Mouse (Mus musculus) thymus, adult 2 months (tissue): ENCODE data around the gene Klhdc2. TPM values are rescaled to one million over a fixed set of nuclear protein-coding genes. Genes with fewer than 3 reads are reported as not detected.

ENCODE experiments used
- DNase-seq: peaks from one replicate; pipeline ENCODE4 v3.0.0; 2021
- H3K27ac ChIP-seq: fragments of 200-500 bp; 2 replicates; pipeline ENCODE4 v1.5.1; 2012; ENCODE audit warnings: low read length, control low read depth; ENCODE audit not compliant: control insufficient read depth, insufficient read depth
- H3K27me3 ChIP-seq: fragments of 200-500 bp; 2 replicates; pipeline ENCODE4 v1.6.1; 2012; ENCODE audit warnings: mild to moderate bottlenecking, low read length, moderate library complexity, mixed read lengths; ENCODE audit not compliant: control insufficient read depth, insufficient read depth
- H3K36me3 ChIP-seq: fragments of 200-500 bp; 2 replicates; pipeline ENCODE4 v1.6.1; 2012; ENCODE audit warnings: mild to moderate bottlenecking, low read length, moderate library complexity; ENCODE audit not compliant: control insufficient read depth, insufficient read depth
- H3K4me1 ChIP-seq: fragments of 200-500 bp; replicated peaks from 2 replicates; pipeline ENCODE4 v1.6.1; 2012; ENCODE audit warnings: low read length; ENCODE audit not compliant: control insufficient read depth, insufficient read depth
- H3K4me3 ChIP-seq: fragments of 200-500 bp; 2 replicates; pipeline ENCODE4 v1.5.1; 2012; ENCODE audit warnings: mild to moderate bottlenecking, low read length, control low read depth, moderate library complexity; ENCODE audit not compliant: control insufficient read depth, insufficient read depth
- CTCF ChIP-seq: fragments of 200-500 bp; IDR thresholded peaks from 2 replicates; pipeline ENCODE4 v1.5.1; 2012; ENCODE audit warnings: mild to moderate bottlenecking, control low read depth, low read length, moderate library complexity, borderline replicate concordance; ENCODE audit not compliant: control insufficient read depth, poor library complexity, insufficient read depth; ENCODE audit errors: extremely low read depth
- POLR2A ChIP-seq: fragments of 200-500 bp; IDR thresholded peaks from 2 replicates; pipeline ENCODE4 v1.6.1; 2012; ENCODE audit warnings: mild to moderate bottlenecking, low read length, control low read depth, moderate library complexity; ENCODE audit not compliant: control insufficient read depth, poor library complexity, insufficient read depth; ENCODE audit errors: extremely low read depth
- WGBS: fragments of 180-500 bp; shearing (Covaris S2); methylation state at CpG from one replicate; pipeline ENCODE4 v1.1.7; 2018; 5-methylcytosine and 5-hydroxymethylcytosine counted together
- polyA plus RNA-seq: library from polyadenylated mRNA; depleted of rRNA; stranded (reverse); fragments of >200 nt; gene quantifications from 2 replicates; pipeline ENCODE4 v1.2.3, GENCODE M21; 2012; rRNA removed

The Klhdc2 gene
- 20.0 and 21.7 TPM in 2 replicates for polyA plus RNA-seq

GRCm38 (mm10) chr12:69296511-69297410, at the start of gene Klhdc2:
Klhdc2 (plus strand) TSS chr12:69296681.
- Histone ChIP-seq H3K27ac (no peak within 1 kb of the TSS), H3K36me3 (no peaks in the 10 kb centered on the region), H3K27me3 (no peaks in the 10 kb centered on the region), H3K4me1 (peaks cover 7% of the 10 kb centered on the region), H3K4me3 (peak within 1 kb of the TSS; percentile 68)
- TF ChIP-seq POLR2A (no peak), CTCF (no peak)
- 1% methylated on average over 98 of the region's 98 CpGs for WGBS
- peak; percentile 47 for DNase-seq

GRCm38 (mm10) chr12:69249766-69250165, 46.7 kb upstream of the Klhdc2 start:
- 80% methylated on average over 4 of the region's 4 CpGs for WGBS
- Histone ChIP-seq H3K36me3 (no peaks in the 10 kb centered on the region), H3K4me3 (no peak overlapping the region), H3K4me1 (no peaks in the 10 kb centered on the region), H3K27me3 (no peaks in the 10 kb centered on the region), H3K27ac (no peak overlapping the region)
- TF ChIP-seq CTCF (no peak), POLR2A (no peak)
- DNase-seq: no peak

- no peaks in the 10 kb centered on the region for H3K4me1 ChIP-seq
- DNase-seq: no peak
- WGBS: 95% methylated on average over 8 of the region's 8 CpGs
These were observed 45.7 kb upstream of the Klhdc2 start for GRCm38 (mm10) chr12:69250756-69251155.

GRCm38 (mm10) chr12:69253806-69254205, 42.7 kb upstream of the Klhdc2 start:
- WGBS: 98% methylated on average over 1 of the region's 1 CpGs
- no peaks in the 10 kb centered on the region for H3K27me3 ChIP-seq
- no peak for DNase-seq
- TF ChIP-seq CTCF (no peak), POLR2A (no peak)
- H3K36me3 ChIP-seq: no peaks in the 10 kb centered on the region
- no peak overlapping the region for H3K27ac ChIP-seq
- H3K4me3 ChIP-seq: no peak overlapping the region
- H3K4me1 ChIP-seq: peaks cover 13% of the 10 kb centered on the region

More at GRCm38 (mm10) chr12:69250756-69251155, 45.7 kb upstream of the Klhdc2 start:
- no peaks in the 10 kb centered on the region for H3K27me3 ChIP-seq
- H3K36me3 ChIP-seq: no peaks in the 10 kb centered on the region
- no peak overlapping the region for H3K4me3 ChIP-seq
- TF ChIP-seq CTCF: no peak
- no peak for TF ChIP-seq POLR2A
- no peak overlapping the region for H3K27ac ChIP-seq

- Histone ChIP-seq H3K4me3 (no peak overlapping the region), H3K36me3 (no peaks in the 10 kb centered on the region), H3K27ac (no peak overlapping the region), H3K27me3 (no peaks in the 10 kb centered on the region), H3K4me1 (peaks cover 13% of the 10 kb centered on the region)
- TF ChIP-seq POLR2A: no peak
- TF ChIP-seq CTCF: no peak
- 5% methylated on average over 11 of the region's 11 CpGs for WGBS
- peak; percentile 50 for DNase-seq
These were observed 38.6 kb upstream of the Klhdc2 start for GRCm38 (mm10) chr12:69257836-69258235.

GRCm38 (mm10) chr12:69262251-69262650, 34.2 kb upstream of the Klhdc2 start:
- 97% methylated on average over 5 of the region's 5 CpGs for WGBS
- no peak overlapping the region for H3K27ac ChIP-seq
- no peaks in the 10 kb centered on the region for H3K27me3 ChIP-seq
- no peaks in the 10 kb centered on the region for H3K36me3 ChIP-seq
- peaks cover 7% of the 10 kb centered on the region for H3K4me1 ChIP-seq
- TF ChIP-seq POLR2A: no peak
- no peak for TF ChIP-seq CTCF
- DNase-seq: no peak
- H3K4me3 ChIP-seq: no peak overlapping the region
